Mouse (Mus musculus) mouse embryonic stem cell (cell line): Measurements from ENCODE around the gene Xlr3c.
"Not testable (repeated sequence)": the region's sequence is repeated elsewhere in the genome, so short reads cannot be mapped to it uniquely, and the experiment has no call there.

Experiments
- in situ Hi-C, 2 experiments: fragments of 300-500 bp; cut with MboI; formaldehyde crosslinking; loops; 1 replicate in 1 of 2; 3 replicates in 1 of 2; pipeline ENCODE4 v1.14.3; 2019 to 2020; ENCODE audit warnings: low sequenced_read_pairs in 2 of 2, low pct_unique_long_range_greater_than_20kb in 1 of 2, mixed read lengths in 1 of 2; ENCODE audit not compliant: unreplicated experiment in 1 of 2

The Xlr3c gene

DNA sequence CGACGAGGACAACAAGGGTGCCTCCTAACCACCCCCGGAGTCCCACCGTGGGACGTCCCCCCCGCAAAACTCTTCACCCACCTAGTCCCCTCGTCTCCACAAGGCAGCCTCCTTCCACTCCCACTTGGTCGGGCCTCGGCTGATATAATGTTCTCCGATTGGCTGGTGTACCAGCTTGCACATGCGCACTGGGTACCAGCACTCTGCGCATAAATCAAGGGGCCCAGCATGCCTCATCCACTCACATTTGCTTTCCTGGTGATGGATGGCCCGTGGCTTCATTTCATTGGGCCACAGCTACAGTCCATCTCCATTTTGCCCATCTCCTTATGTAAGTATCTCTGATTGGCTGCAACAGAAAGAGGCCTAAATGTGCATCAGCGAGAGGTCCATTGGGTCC lies at the start of gene Xlr3c:
Gene Xlr3c, minus strand, starts transcription at position 121 of the 400 bp plus-strand sequence.
- in situ Hi-C loops, result not testable (repeated sequence)

DNA sequence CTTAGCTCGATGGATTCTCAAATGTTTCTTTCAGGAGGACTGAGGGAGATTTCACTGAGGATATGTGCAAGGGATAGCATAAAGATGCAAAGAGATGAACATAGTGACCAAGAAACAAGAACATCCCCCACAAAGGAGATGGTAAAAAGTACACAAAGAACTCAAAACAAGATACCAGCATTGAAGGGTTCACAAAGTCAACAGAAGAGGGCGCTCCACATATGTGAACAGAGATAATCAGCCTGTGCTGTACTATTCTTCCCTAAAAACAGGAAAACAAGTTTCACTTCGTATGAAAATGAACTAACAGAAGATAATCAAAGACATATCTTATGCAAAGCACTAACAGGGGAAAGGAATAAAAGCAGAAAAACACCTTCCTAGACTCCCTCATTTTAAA lies 47.3 kb upstream of the Xlr3c start:
- in situ Hi-C loops, result no loop called here

DNA sequence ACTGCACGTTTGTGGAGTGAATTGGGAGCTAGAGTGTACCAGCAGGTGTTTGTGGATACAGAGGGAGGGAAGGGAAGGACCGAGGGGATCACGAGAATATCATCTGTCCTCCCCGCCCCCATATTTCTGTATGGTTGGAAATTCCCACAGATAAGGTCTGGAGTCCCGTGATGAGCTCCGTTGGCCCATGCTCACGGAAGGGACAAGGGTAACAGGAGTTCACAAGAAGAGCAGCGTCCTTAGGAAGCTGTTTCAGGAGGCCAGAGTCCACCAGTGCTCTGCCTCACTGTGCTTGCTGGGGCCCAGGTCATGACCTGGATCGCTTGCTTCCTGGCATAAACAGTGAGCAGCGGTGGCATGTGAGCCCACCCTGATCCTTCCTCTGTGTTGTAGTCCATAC lies 30.6 kb upstream of the Xlr3c start:
- in situ Hi-C loops, result not testable (repeated sequence)

DNA sequence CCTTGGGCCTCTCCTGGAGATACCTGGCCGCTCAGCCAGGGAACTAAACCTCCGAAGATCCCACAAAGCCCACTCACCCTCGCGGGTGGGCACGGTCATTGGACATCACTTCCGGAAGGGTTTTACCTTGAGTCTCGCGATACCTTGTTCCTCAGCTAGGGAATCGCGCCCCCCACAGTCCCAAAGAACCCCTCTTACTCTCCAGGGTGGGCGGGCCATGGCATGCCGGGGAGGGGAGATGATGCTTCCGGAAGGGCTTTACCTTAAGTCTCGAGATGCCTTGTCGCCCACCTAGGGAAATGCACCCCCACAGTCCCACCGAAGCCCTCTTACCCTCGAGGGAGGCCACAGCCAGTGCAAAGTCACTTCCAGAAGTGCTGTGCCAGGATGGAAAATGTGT lies 27.7 kb upstream of the Xlr3c start, which contains the start of the genes Xlr5a and Xlr5c:
Gene Xlr5a, minus strand, starts transcription at position 101 of the 400 bp plus-strand sequence.
Gene Xlr5c, minus strand, starts transcription at position 101 of the 400 bp plus-strand sequence.
- in situ Hi-C loops, result not testable (repeated sequence)

DNA sequence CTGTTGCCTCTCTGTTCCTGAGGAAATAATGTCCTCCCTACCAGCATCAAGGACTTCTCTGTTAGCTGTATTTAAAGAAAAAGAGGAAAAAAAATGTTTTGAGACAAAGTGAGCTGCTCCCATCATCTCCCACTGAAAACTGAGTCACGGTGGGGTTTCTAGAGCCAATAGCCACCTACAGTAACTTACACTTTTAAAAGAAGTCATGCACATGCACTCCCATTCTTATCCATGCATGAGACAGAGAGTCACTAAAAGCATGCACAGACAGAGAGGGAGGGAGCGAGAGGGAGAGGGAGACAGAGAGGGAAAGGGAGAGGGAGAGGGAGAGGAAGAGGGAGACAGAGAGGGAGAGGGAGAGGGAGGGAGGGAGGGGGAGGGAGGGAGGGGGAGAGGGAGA lies 2.8 kb downstream of the Xlr3c start:
- in situ Hi-C loops, result not testable (repeated sequence)

DNA sequence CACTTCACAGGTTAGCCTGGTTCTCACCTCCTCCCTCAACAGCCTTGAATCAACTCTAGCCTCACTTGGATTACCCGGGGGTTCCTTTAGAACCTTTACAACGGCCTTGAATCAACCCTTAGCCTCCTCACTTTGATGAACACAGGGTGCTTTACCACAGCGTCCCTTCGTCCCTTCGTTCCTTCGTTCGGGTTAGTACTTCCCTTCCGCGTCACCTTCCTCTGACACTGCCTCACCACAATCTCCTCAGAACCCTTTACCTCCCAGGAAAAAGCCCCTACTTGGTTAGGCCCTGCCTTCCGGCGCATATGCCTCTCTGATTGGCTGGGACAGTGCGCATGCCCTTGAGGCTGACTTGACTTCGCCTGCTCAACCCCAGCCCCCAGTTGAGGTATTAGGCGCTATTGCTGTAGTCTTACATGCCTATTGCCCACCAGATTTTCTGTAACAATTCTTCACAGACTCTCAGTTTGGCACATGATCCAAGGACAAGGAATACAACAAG lies 22.3 kb downstream of the Xlr3c start, which contains the start of gene Xlr4c:
Gene Xlr4c, minus strand, starts transcription at position 310 of the 505 bp plus-strand sequence.
- in situ Hi-C loops, result loop anchor here in 1 of 2 experiments (25.0 kb wide), 1 partner anchor 181 kb away; the partner anchor contains the start of gene Pnma3

DNA sequence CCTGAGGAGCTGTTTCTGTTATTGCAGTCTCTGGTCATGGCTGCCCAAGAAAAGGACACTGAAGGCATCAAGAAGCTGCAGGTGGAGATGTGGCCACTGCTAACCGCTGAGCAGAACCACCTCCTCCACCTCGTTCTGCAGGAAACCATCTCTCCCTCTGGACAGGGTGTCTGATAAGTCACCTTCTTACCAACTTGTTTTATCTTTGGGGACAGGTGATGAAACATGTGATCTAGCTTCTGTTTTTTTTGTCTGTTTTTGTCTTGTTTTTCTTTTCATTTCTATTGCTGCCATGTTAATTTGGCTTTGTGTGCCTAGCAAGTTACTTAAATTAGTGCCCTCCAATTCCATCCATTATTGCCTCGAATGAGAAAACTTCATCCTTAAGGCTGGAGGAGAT lies 35.9 kb downstream of the Xlr3c start:
- in situ Hi-C loops, result loop anchor here in 1 of 2 experiments (25.0 kb wide), 1 partner anchor 167 kb away; the partner anchor contains the start of gene Pnma3

DNA sequence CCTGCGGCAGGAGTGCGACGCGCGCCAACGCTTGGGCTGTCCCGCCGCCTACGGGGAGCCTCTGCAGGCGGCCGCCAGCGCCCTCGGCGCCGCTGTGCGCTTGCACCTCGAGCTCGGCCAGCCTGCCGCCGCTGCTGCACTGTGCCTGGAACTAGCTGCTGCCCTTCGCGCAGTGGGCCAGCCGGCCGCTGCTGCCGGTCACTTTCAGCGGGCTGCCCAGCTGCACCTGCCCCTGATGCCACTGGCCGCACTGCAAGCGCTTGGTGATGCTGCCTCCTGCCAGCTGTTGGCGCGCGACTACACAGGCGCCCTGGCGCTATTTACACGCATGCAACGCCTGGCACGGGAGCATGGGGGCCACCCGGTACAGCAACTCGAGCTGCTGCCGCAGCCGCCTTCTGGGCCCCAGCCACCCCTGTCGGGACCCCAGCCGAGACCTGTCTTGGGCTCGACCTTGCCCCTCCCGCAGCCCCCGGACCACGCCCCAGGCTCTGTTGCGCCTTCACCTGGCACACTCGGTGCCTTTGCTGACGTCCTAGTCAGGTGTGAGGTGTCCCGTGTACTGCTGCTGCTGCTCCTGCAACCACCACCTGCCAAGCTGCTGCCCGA lies 36.5 kb downstream of the Xlr3c start:
- in situ Hi-C loops, result loop anchor here in 1 of 2 experiments (25.0 kb wide), 1 partner anchor 166 kb away; the partner anchor contains the start of gene Pnma3

DNA sequence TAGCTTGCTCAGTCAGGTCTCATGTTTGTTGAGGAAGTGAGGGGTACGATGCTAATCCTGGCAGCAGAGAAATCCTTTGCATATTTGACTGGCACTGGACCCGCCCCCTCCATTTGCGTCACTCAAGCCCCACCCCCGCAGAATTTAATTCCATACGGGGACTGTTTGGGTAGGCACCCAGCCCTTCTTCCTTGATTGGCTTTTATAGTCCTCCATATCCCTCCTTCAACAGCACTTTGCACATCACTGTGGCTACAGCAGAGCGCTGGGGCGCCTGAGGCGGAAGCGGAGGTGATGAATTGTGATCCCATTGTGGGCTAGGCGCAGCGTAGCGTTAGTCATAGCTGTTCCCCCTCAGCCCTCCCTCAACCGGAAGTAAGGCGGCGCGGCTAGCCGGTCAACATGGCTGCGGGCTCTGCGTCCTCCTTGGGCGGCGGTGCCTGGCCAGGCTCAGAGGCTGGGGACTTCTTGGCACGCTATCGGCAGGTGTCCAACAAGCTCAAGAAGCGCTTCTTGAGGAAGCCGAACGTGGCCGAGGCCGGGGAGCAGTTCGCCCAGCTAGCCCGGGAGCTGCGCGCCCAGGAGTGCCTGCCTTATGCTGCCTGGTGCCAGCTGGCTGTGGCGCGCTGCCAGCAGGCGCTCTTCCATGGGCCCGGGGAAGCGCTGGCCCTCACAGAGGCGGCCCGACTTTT lies 37.1 kb downstream of the Xlr3c start, which contains the start of gene F8a:
Gene F8a, plus strand, starts transcription at position 378 of the 692 bp plus-strand sequence.
- in situ Hi-C loops, result loop anchor here in 1 of 2 experiments (25.0 kb wide), 1 partner anchor 166 kb away; the partner anchor contains the start of gene Pnma3

DNA sequence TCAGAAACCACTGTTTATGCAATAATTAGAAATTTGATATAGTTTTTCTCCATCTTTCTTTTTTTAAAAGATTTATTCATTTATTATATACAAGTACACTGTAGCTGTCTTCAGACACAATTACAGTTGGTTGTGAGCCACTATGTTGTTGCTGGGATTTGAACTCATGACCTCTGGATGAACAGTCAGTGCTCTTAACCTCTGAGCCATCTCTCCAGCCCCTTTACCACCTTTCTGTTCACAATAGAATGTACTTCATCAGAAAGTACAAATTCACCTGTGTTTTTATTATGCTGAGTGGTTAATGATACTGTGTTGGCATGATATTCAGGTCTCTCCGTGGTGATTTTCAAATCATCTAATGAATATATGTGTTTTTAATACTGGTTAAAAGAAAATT lies 39.8 kb downstream of the Xlr3c start:
- in situ Hi-C loops, result loop anchor here in 1 of 2 experiments (25.0 kb wide), 1 partner anchor 163 kb away; the partner anchor contains the start of gene Pnma3

DNA sequence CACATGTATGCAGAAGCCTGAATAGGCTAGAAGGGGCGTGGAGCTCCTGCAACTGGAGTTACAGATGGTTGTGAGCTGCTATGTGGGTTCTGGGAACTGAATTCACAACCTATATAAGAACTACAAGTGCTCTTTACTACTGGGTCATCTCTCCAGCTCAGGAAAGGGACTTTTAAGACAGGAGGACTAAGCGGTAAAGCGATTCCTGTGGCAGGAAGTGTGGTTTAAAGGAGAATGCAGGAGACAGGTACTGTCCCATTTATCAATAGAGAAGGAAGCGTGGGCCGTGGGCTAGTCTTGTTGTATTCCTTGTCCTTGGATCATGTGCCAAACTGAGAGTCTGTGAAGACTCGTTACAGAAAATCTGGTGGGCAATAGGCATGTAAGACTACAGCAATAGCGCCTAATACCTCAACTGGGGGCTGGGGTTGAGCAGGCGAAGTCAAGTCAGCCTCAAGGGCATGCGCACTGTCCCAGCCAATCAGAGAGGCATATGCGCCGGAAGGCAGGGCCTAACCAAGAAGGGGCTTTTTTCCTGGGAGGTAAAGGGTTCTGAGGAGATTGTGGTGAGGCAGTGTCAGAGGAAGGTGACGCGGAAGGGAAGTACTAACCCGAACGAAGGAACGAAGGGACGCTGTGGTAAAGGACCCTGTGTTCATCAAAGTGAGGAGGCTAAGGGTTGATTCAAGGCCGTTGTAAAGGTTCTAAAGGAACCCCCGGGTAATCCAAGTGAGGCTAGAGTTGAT lies 51.2 kb downstream of the Xlr3c start, which contains the start of gene Xlr4b:
Gene Xlr4b, plus strand, starts transcription at position 515 of the 746 bp plus-strand sequence.
- in situ Hi-C loops, result not testable (repeated sequence)
